Mouse (Mus musculus) heart, adult 2 months (tissue): ENCODE data around the gene Adamts4. TPM values are rescaled to one million over a fixed set of nuclear protein-coding genes. Genes with fewer than 3 reads are reported as not detected.
A peak's percentile ranks its signal among the peaks of the same experiment; 100 is the strongest.
"Not testable (repeated sequence)": the region's sequence is repeated elsewhere in the genome, so short reads cannot be mapped to it uniquely, and the experiment has no call there.

ENCODE experiments used
- DNase-seq, 2 experiments: peaks; one replicate each; pipeline ENCODE4 v3.0.0; 2021
- H3K27ac ChIP-seq: fragments of 200-600 bp; 2 replicates; pipeline ENCODE4 v1.8.1; 2022
- H3K27me3 ChIP-seq: fragments of 200-500 bp; 2 replicates; pipeline ENCODE4 v1.6.1; 2012; ENCODE audit warnings: mild to moderate bottlenecking, low read length, inconsistent platforms, mixed read lengths; ENCODE audit not compliant: control insufficient read depth, insufficient read depth
- H3K36me3 ChIP-seq: fragments of 200-500 bp; 2 replicates; pipeline ENCODE4 v1.6.1; 2012; ENCODE audit warnings: low read length, inconsistent platforms; ENCODE audit not compliant: control insufficient read depth, insufficient read depth
- H3K4me1 ChIP-seq: fragments of 200-500 bp; 2 replicates; pipeline ENCODE4 v1.6.1; 2011; ENCODE audit warnings: low read length; ENCODE audit not compliant: control insufficient read depth, insufficient read depth
- H3K4me3 ChIP-seq: fragments of 200-600 bp; 2 replicates; pipeline ENCODE4 v1.8.1; 2022
- H3K79me2 ChIP-seq: fragments of 200-500 bp; replicated peaks from 2 replicates; pipeline ENCODE4 v1.6.1; 2012; ENCODE audit warnings: mild to moderate bottlenecking, inconsistent platforms, low read length, moderate library complexity, mixed read lengths; ENCODE audit not compliant: control insufficient read depth, insufficient read depth
- H3K9ac ChIP-seq: fragments of 200-500 bp; 2 replicates; pipeline ENCODE4 v1.6.1; 2012; ENCODE audit warnings: low read depth, mild to moderate bottlenecking, control low read depth, inconsistent platforms, low read length, mixed read lengths
- CTCF ChIP-seq: fragments of 200-600 bp; IDR thresholded peaks from 2 replicates; pipeline ENCODE4 v1.8.1; 2022; ENCODE audit warnings: antibody characterized with exemption, mild to moderate bottlenecking, moderate library complexity
- EP300 ChIP-seq: fragments of 200-500 bp; IDR thresholded peaks from 2 replicates; pipeline ENCODE4 v1.6.1; 2011; ENCODE audit warnings: low read depth, low read length, control low read depth; ENCODE audit not compliant: insufficient read depth
- POLR2A ChIP-seq: fragments of 200-500 bp; IDR thresholded peaks from 2 replicates; pipeline ENCODE4 v1.6.1; 2011; ENCODE audit warnings: mild to moderate bottlenecking, low read depth, low read length, control low read depth; ENCODE audit not compliant: insufficient read depth
- WGBS: fragments of 180-500 bp; shearing (Covaris S2); methylation state at CpG from one replicate; pipeline ENCODE4 v1.1.7; 2018; 5-methylcytosine and 5-hydroxymethylcytosine counted together
- intact Hi-C: fragments of 180-260 bp; cut with DNase I; formaldehyde crosslinking; loops from one replicate; pipeline ENCODE4 v1.15.1; 2025
- polyA plus RNA-seq: library from polyadenylated mRNA; depleted of rRNA; stranded (reverse); fragments of >200 nt; gene quantifications from 2 replicates; pipeline ENCODE4 v1.2.3, GENCODE M21; 2012
- total RNA-seq, 2 experiments: library from RNA; stranded (reverse); gene quantifications; 2 replicates each; pipeline ENCODE4 v1.2.3; 2021

Adamts4 gene
- total and polyA plus RNA-seq, 3 experiments = 0.29 to 1.5 (median 0.92) TPM

DNA sequence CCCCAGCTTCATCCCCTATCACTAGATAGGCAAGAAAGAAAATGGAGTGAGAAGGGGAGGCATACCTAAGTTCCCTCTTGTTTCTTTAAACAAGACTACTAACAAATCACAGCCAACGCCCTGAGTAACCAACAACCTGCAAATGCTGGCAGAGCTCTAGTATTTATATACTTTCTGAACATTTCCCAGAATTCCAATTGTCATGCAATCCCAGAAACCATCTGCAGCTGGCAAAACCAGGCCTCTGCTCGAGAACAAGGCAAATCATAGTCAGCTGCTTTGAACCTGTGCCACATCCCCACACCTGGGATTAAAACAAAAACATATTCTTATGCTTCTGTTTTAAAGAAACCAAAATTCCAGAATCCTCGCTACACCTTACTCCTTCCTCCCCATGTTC lies 43.1 kb downstream of the Adamts4 start:
- H3K4me3 ChIP-seq = no peak overlapping the region; the same call in 1 of the 2 replicates
- WGBS = 87% methylated on average over 3 of the region's 3 CpGs
- H3K36me3 ChIP-seq = peaks cover 6% of the 10 kb centered on the region
- no peak for DNase-seq
- H3K79me2 ChIP-seq = 0 out of 2 replicates have a peak, but pooled peaks cover 3% of the 10 kb centered on the region
- TF ChIP-seq POLR2A (no peak), EP300 (no peak), CTCF (no peak)
- H3K27me3 ChIP-seq = no peaks in the 10 kb centered on the region
- intact Hi-C loops = no loop called here
- no peak overlapping the region for H3K27ac ChIP-seq
- no peak overlapping the region for H3K9ac ChIP-seq
- peaks cover 2% of the 10 kb centered on the region for H3K4me1 ChIP-seq

DNA sequence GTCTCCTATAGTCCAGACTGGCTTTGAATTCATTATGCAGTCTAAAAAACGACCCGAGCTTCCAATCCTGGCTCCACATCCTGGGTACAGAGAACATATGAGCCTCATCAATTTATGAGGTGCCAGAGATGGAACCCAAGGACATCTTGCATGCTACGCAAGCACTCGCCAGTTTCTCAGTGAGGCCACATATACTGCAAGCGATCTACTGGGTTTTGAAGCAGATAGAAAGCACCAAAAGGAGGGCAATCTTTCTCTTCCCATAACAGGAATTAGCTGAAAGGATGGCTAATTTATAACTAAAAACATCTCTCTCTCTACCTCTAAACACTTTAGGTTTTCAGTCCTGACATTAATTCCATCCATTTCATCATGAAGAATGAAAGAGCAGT lies 43.7 kb downstream of the Adamts4 start:
- no peaks in the 10 kb centered on the region for H3K27me3 ChIP-seq
- intact Hi-C loops = loop anchor here (2.0 kb wide), 1 partner anchor 35 kb away; the partner anchor contains the start of gene Dedd
- peak overlapping the region; percentile 97 for H3K27ac ChIP-seq
- peak overlapping the region; percentile 81 for H3K4me3 ChIP-seq
- H3K36me3 ChIP-seq = peaks cover 6% of the 10 kb centered on the region; the same call in 1 of the 2 replicates
- WGBS = 34% methylated on average over 5 of the region's 5 CpGs
- TF ChIP-seq POLR2A (no peak), EP300 (no peak), CTCF (no peak)
- peak overlapping the region; percentile 79 for H3K9ac ChIP-seq
- 0 out of 2 replicates have a peak, but pooled peaks cover 3% of the 10 kb centered on the region for H3K79me2 ChIP-seq
- peaks cover 2% of the 10 kb centered on the region for H3K4me1 ChIP-seq
- DNase-seq = no peak

DNA sequence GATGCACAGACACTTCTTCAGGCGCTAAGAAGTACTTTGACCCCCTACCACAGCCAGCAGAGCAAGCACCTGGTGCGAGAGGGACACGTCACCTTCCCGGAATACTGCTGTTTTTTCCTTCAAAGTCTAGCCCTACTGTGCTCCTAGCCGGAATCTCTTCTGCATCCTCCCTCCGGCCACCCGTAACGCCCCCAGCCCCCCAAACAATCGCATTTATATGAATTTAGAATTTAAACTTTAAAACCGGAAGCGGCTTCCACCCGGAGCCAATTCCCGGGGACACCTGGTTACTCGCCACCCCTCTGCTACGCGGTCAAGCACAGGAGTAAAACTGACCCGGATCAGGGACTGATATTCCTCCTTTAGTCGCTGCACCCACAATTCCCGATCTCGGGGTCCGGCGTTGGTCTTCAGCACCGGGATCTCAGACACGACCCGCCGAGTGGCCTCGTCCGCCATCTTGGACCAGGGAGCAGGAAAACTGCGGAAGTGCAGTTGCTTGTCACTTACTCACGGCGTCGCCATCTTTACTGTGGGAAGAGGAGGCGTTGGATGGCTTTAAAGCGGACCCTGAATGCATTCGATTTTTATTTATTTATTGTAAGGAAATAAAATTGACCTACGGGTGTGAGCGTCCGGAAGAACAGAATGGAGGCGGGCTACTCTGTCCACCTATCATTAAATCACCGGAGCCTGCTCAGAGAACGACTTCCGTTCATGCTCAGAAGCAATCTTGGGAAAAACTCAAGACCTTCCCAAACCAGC lies 44.3 kb downstream of the Adamts4 start, which contains the start of gene Ufc1:
Gene Ufc1, minus strand, starts transcription at position 727 of the 765 bp plus-strand sequence.
- Histone ChIP-seq H3K27me3 (no peaks in the 10 kb centered on the region), H3K79me2 (0 out of 2 replicates have a peak, but pooled peaks cover 3% of the 10 kb centered on the region), H3K9ac (peak within 1 kb of the TSS; percentile 79), H3K4me1 (peaks cover 2% of the 10 kb centered on the region), H3K36me3 (peaks cover 6% of the 10 kb centered on the region; the same call in 1 of the 2 replicates), H3K27ac (peak within 1 kb of the TSS; percentile 97), H3K4me3 (peak within 1 kb of the TSS; percentile 81)
- WGBS = under 1% methylated on average over 42 of the region's 42 CpGs
- DNase-seq = peak; percentile 89 to 90
- TF ChIP-seq POLR2A (peak; percentile 60), EP300 (peak; percentile 76), CTCF (peak; percentile 64)
- intact Hi-C loops = loop anchor here (2.0 kb wide), 1 partner anchor 34 kb away; the partner anchor contains the start of gene Dedd

DNA sequence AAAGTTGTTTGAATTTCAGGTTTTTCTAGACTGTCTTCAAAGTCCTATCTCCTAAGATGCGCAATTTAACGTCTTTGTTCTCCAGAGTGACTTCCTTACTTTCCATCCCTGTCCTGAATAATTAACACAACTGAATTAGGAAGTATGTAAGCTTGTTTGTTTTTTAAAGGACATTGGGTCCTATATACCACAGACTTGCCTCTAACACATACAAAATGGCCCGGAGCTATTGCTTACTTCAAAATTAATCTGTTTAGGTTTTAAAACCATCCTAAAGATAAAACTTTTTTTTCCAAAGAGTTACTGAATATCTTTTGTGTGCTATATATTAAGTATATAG lies 44.8 kb downstream of the Adamts4 start:
- no peak for DNase-seq
- Histone ChIP-seq H3K9ac (peak overlapping the region; percentile 79; the same call in 1 of the 2 replicates), H3K79me2 (0 out of 2 replicates have a peak, but pooled peaks cover 3% of the 10 kb centered on the region), H3K4me3 (peak overlapping the region; percentile 81), H3K4me1 (peaks cover 2% of the 10 kb centered on the region), H3K27ac (peak overlapping the region; percentile 97), H3K27me3 (no peaks in the 10 kb centered on the region), H3K36me3 (peaks cover 6% of the 10 kb centered on the region; the same call in 1 of the 2 replicates)
- 8% methylated on average over 3 of the region's 3 CpGs for WGBS
- TF ChIP-seq CTCF (no peak), POLR2A (no peak), EP300 (no peak)
- intact Hi-C loops = loop anchor here (2.0 kb wide), 1 partner anchor 34 kb away; the partner anchor contains the start of gene Dedd

DNA sequence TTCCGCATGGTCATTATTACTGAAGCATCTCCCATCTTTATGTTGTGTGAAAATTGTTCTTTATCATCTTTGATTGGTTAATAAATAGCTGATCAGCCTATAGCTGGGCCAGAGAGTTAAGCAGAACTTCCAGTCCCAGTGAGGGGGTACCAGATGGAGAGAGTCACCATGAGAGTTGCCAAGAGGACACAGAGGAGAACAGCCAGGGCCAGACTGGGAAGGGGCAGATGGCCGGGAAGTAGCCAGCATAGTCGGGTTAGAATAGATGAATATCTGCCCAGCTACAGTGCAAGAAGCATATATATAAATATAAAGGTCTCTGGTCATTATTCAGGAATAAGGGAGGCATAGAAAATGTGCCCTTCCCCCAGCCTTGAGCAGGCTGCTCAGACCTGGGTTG lies 48.0 kb downstream of the Adamts4 start:
- 0 out of 2 replicates have a peak, but pooled peaks cover 3% of the 10 kb centered on the region for H3K79me2 ChIP-seq
- intact Hi-C loops = no loop called here
- H3K9ac ChIP-seq = no peak overlapping the region
- 57% methylated on average over 3 of the region's 3 CpGs for WGBS
- no peak overlapping the region for H3K4me3 ChIP-seq
- H3K4me1 ChIP-seq = peaks cover 2% of the 10 kb centered on the region
- H3K27me3 ChIP-seq = no peaks in the 10 kb centered on the region
- TF ChIP-seq EP300 = no peak
- no peak for TF ChIP-seq POLR2A
- TF ChIP-seq CTCF = no peak
- peaks cover 6% of the 10 kb centered on the region; the same call in 1 of the 2 replicates for H3K36me3 ChIP-seq
- H3K27ac ChIP-seq = no peak overlapping the region
- no peak for DNase-seq

DNA sequence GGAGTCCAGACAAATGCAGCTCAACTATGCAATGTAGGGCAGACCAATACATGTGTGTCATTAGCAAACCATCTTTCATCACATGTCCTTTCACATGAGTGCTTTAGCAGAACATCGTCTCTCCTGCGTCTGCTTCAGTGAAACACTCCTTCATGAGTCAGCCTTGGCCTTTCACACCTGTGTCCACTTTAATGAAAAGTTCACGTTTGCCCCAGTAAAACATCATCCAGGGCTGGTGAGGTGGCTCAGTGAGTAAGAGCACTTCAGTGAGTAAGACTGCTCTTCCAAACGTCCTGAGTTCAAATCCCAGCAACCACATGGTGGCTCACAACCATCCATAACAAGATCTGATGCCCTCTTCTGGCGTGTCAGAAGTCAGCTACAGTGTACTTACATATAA lies 55.9 kb downstream of the Adamts4 start:
- H3K9ac ChIP-seq, H3K4me3 ChIP-seq, H3K27me3 ChIP-seq, H3K79me2 ChIP-seq, H3K4me1 ChIP-seq, H3K36me3 ChIP-seq, H3K27ac ChIP-seq, DNase-seq, intact Hi-C loops: not testable (repeated sequence)
- 68% methylated on average over 5 of the region's 5 CpGs for WGBS
- TF ChIP-seq CTCF = 0 out of 2 replicates have a peak, but pooled peaks have one; percentile 8
